Mouse (Mus musculus) adipocyte (in vitro differentiated cells): Measurements from ENCODE around the gene Ndp.

Experiments
- DNase-seq: peaks from one replicate; pipeline ENCODE4 v3.0.0-alpha.2; 2016; ENCODE audit warnings: low spot score

Gene Ndp

GRCm38 (mm10) chrX:16911241-16911873 is at the start of gene Ndp:
Gene Ndp, minus strand, starts transcription at chrX:16911774.
- DNase-seq: no peak

GRCm38 (mm10) chrX:16954767-16955166 is 43.2 kb upstream of the Ndp start:
- no peak for DNase-seq

- DNase-seq: peak; percentile 55
Measured at GRCm38 (mm10) chrX:16918006-16918405, 6.4 kb upstream of the Ndp start.

- DNase-seq: no peak
Measured at GRCm38 (mm10) chrX:16913118-16913517, 1.5 kb upstream of the Ndp start.

- no peak for DNase-seq
Measured at GRCm38 (mm10) chrX:16911911-16912310, 337 bp upstream of the Ndp start.

GRCm38 (mm10) chrX:16910211-16911095 is 1.1 kb downstream of the Ndp start:
- no peak for DNase-seq

- no peak for DNase-seq
Measured at GRCm38 (mm10) chrX:16908652-16909051, 2.9 kb downstream of the Ndp start.

GRCm38 (mm10) chrX:16907554-16907953 is 4.0 kb downstream of the Ndp start:
- no peak for DNase-seq

- DNase-seq: peak; percentile 90
Measured at GRCm38 (mm10) chrX:16894377-16895175, 17.0 kb downstream of the Ndp start.

- DNase-seq: no peak
Measured at GRCm38 (mm10) chrX:16867640-16868314, 43.8 kb downstream of the Ndp start.

- DNase-seq: peak; percentile 38
Measured at GRCm38 (mm10) chrX:16860244-16860643, 51.3 kb downstream of the Ndp start.

- DNase-seq: no peak
Measured at GRCm38 (mm10) chrX:16846034-16846433, 65.5 kb downstream of the Ndp start.

- no peak for DNase-seq
Measured at GRCm38 (mm10) chrX:16841443-16841842, 70.1 kb downstream of the Ndp start.

- DNase-seq: no peak
Measured at GRCm38 (mm10) chrX:16837293-16837692, 74.3 kb downstream of the Ndp start.

GRCm38 (mm10) chrX:16836488-16837082 is 75.0 kb downstream of the Ndp start:
- DNase-seq: no peak
